Mouse (Mus musculus) CH12.LX (cell line): ENCODE measurements at regions not wholly inside any gene's neighbourhood (a gene's known extent, or its start where the extent isn't known, plus 50 kb on each side); places are given as distances from the start of the nearest gene placed in this dataset.

ENCODE experiments used
- DNase-seq: peaks from one replicate; pipeline ENCODE4 v3.0.0-alpha.2; 2013; ENCODE audit errors: extremely low read depth
- H3K27ac ChIP-seq: 2 replicates; pipeline ENCODE4 v1.5.1; 2012; ENCODE audit warnings: low read depth, mild to moderate bottlenecking, control low read depth, moderate library complexity; ENCODE audit not compliant: insufficient read depth
- H3K27me3 ChIP-seq: replicated peaks from 2 replicates; pipeline ENCODE3; 2012; ENCODE audit warnings: inconsistent platforms
- H3K36me3 ChIP-seq, 2 experiments: replicated peaks in 1 of 2; 2 replicates each; pipeline versions ENCODE3 to v1.6.1; 2012; ENCODE audit warnings: inconsistent platforms in 1 of 2, low read length in 1 of 2, mild to moderate bottlenecking in 1 of 2, mixed read lengths in 1 of 2, moderate library complexity in 1 of 2; ENCODE audit not compliant: control insufficient read depth in 1 of 2, insufficient read depth in 1 of 2
- H3K4me1 ChIP-seq, 2 experiments: 2 replicates each; pipeline ENCODE4 v1.6.1; 2012; ENCODE audit warnings: inconsistent platforms in 1 of 2, moderate library complexity in 1 of 2; ENCODE audit not compliant: insufficient read depth in 2 of 2, control insufficient read depth in 1 of 2
- H3K4me2 ChIP-seq: 2 replicates; pipeline ENCODE4 v1.6.1; 2012; ENCODE audit warnings: low read depth, mild to moderate bottlenecking, control low read depth; ENCODE audit not compliant: poor library complexity, insufficient read depth, severe bottlenecking
- H3K4me3 ChIP-seq, 3 experiments: fragments of 150-350 bp in 1 of 3; sonication (generic) in 1 of 3; replicated peaks in 1 of 3; 2 replicates each; pipeline versions ENCODE3 to v1.5.1; 2011 to 2012; ENCODE audit warnings: low read depth in 2 of 3, low read length in 2 of 3, mild to moderate bottlenecking in 2 of 3, moderate library complexity in 2 of 3, control low read depth in 1 of 3, improper control_type of control experiment in 1 of 3, inconsistent platforms in 1 of 3, mixed read lengths in 1 of 3; ENCODE audit not compliant: poor library complexity in 1 of 3
- H3K79me2 ChIP-seq: replicated peaks from 2 replicates; pipeline ENCODE4 v1.6.1; 2012; ENCODE audit warnings: mild to moderate bottlenecking, moderate library complexity; ENCODE audit not compliant: control insufficient read depth, poor library complexity, insufficient read depth, severe bottlenecking; ENCODE audit errors: extremely low read depth
- H3K9ac ChIP-seq: 2 replicates; pipeline ENCODE4 v1.6.1; 2012; ENCODE audit warnings: low read depth, mild to moderate bottlenecking, control low read depth, moderate library complexity; ENCODE audit not compliant: insufficient read depth
- H3K9me3 ChIP-seq: replicated peaks from 2 replicates; pipeline ENCODE3; 2012; ENCODE audit warnings: low read length, inconsistent platforms, mixed read lengths
- BHLHE40 ChIP-seq: IDR thresholded peaks from 2 replicates; pipeline ENCODE4 v1.6.1; 2011; ENCODE audit warnings: mild to moderate bottlenecking, low read depth, low read length, improper control_type of control experiment
- CHD2 ChIP-seq: IDR thresholded peaks from 2 replicates; pipeline ENCODE4 v1.6.1; 2011; ENCODE audit warnings: low read length, improper control_type of control experiment
- CTCF ChIP-seq, 2 experiments: IDR thresholded peaks in 1 of 2; conservative IDR thresholded peaks in 1 of 2; 2 replicates each; pipeline ENCODE4 v1.5.1; 2011 to 2012; ENCODE audit warnings: low read depth in 2 of 2, low read length in 2 of 2, improper control_type of control experiment in 1 of 2, inconsistent platforms in 1 of 2, mild to moderate bottlenecking in 1 of 2, moderate library complexity in 1 of 2
- E2F4 ChIP-seq: IDR thresholded peaks from 2 replicates; pipeline ENCODE4 v1.6.1; 2011; ENCODE audit warnings: low read depth, low read length, improper control_type of control experiment; ENCODE audit not compliant: insufficient replicate concordance
- ETS1 ChIP-seq: conservative IDR thresholded peaks from 2 replicates; pipeline ENCODE4 v1.6.1; 2012; ENCODE audit warnings: low read depth, mild to moderate bottlenecking, inconsistent platforms, low read length, improper control_type of control experiment, moderate library complexity
- IRF4 ChIP-seq: IDR thresholded peaks from 2 replicates; pipeline ENCODE4 v1.6.1; 2014; ENCODE audit warnings: low read depth, mild to moderate bottlenecking, inconsistent platforms, low read length, improper control_type of control experiment
- JUN ChIP-seq: IDR thresholded peaks from 2 replicates; pipeline ENCODE4 v1.6.1; 2011; ENCODE audit warnings: low read depth, mild to moderate bottlenecking, low read length, improper control_type of control experiment, moderate library complexity; ENCODE audit not compliant: insufficient read depth
- JUND ChIP-seq: conservative IDR thresholded peaks from 2 replicates; pipeline ENCODE4 v1.6.1; 2011; ENCODE audit warnings: low read depth, low read length, improper control_type of control experiment
- KAT2A ChIP-seq: IDR thresholded peaks from 2 replicates; pipeline ENCODE4 v1.6.1; 2012; ENCODE audit warnings: low read length, improper control_type of control experiment, inconsistent platforms; ENCODE audit not compliant: insufficient replicate concordance
- MAX ChIP-seq: IDR thresholded peaks from 2 replicates; pipeline ENCODE4 v1.6.1; 2011; ENCODE audit warnings: low read length, improper control_type of control experiment
- MEF2A ChIP-seq: IDR thresholded peaks from 2 replicates; pipeline ENCODE4 v1.6.1; 2014; ENCODE audit warnings: low read depth, mild to moderate bottlenecking, inconsistent platforms, low read length, improper control_type of control experiment, borderline replicate concordance
- MXI1 ChIP-seq: IDR thresholded peaks from 2 replicates; pipeline ENCODE4 v1.6.1; 2011; ENCODE audit warnings: mild to moderate bottlenecking, low read depth, low read length, improper control_type of control experiment
- NELFE ChIP-seq: IDR thresholded peaks from 2 replicates; pipeline ENCODE4 v1.6.1; 2011; ENCODE audit warnings: low read depth, low read length, improper control_type of control experiment
- PAX5 ChIP-seq: IDR thresholded peaks from 2 replicates; pipeline ENCODE4 v1.6.1; 2012; ENCODE audit warnings: low read length, inconsistent platforms, mixed read lengths
- POLR2A ChIP-seq: IDR thresholded peaks from 2 replicates; pipeline ENCODE4 v1.6.1; 2011; ENCODE audit warnings: low read depth, mild to moderate bottlenecking, improper control_type of control experiment, low read length
- RAD21 ChIP-seq: IDR thresholded peaks from 2 replicates; pipeline ENCODE4 v1.6.1; 2011; ENCODE audit warnings: low read depth, mild to moderate bottlenecking, low read length, improper control_type of control experiment, moderate library complexity
- SMC3 ChIP-seq: IDR thresholded peaks from 2 replicates; pipeline ENCODE4 v1.6.1; 2011; ENCODE audit warnings: low read depth, low read length, improper control_type of control experiment
- TCF12 ChIP-seq: IDR thresholded peaks from 2 replicates; pipeline ENCODE4 v1.6.1; 2014; ENCODE audit warnings: low read depth, mild to moderate bottlenecking, inconsistent platforms, low read length, improper control_type of control experiment
- UBTF ChIP-seq: IDR thresholded peaks from 2 replicates; pipeline ENCODE4 v1.6.1; 2012; ENCODE audit warnings: low read depth, mild to moderate bottlenecking, inconsistent platforms, low read length, improper control_type of control experiment, moderate library complexity
- USF1 ChIP-seq: IDR thresholded peaks from 2 replicates; pipeline ENCODE4 v1.6.1; 2014; ENCODE audit warnings: low read depth, mild to moderate bottlenecking, inconsistent platforms, low read length, improper control_type of control experiment
- USF2 ChIP-seq: conservative IDR thresholded peaks from 2 replicates; pipeline ENCODE4 v1.6.1; 2011; ENCODE audit warnings: low read depth, low read length, improper control_type of control experiment
- ZC3H11A ChIP-seq: IDR thresholded peaks from 2 replicates; pipeline ENCODE4 v1.6.1; 2012; ENCODE audit warnings: low read depth, mild to moderate bottlenecking, inconsistent platforms, low read length, improper control_type of control experiment
- ZKSCAN1 ChIP-seq: IDR thresholded peaks from 2 replicates; pipeline ENCODE4 v1.6.1; 2012; ENCODE audit warnings: low read depth, inconsistent platforms, low read length, improper control_type of control experiment, borderline replicate concordance
- ZMIZ1 ChIP-seq: IDR thresholded peaks from 2 replicates; pipeline ENCODE4 v1.6.1; 2012; ENCODE audit warnings: low read depth, mild to moderate bottlenecking, inconsistent platforms, low read length, improper control_type of control experiment
- ZNF384 ChIP-seq: IDR thresholded peaks from 2 replicates; pipeline ENCODE4 v1.6.1; 2012; ENCODE audit warnings: low read depth, low read length, improper control_type of control experiment, inconsistent platforms
- dilution Hi-C: fragments of 300-500 bp; cut with MboI; formaldehyde crosslinking; loops from 2 replicates; pipeline ENCODE4 v1.14.3; 2020; ENCODE audit warnings: low sequenced_read_pairs; ENCODE audit not compliant: extremely low pct_unique_long_range_greater_than_20kb, extremely low pct_ligation_motif_present
- in situ Hi-C: fragments of 300-500 bp; cut with MboI; formaldehyde crosslinking; loops from 3 replicates; pipeline ENCODE4 v1.14.3; 2019; ENCODE audit warnings: low sequenced_read_pairs, low pct_ligation_motif_present, low pct_unique_long_range_greater_than_20kb, mixed read lengths

GRCm38 (mm10) chrX:52699615-52700014 lies 85.9 kb upstream of the Gpc3 start:
- TF ChIP-seq KAT2A (no peak), ZC3H11A (no peak), JUND (peak; percentile 48; the same call in 1 of the 2 replicates), MEF2A (peak; percentile 15; the same call in 1 of the 2 replicates), JUN (peak; percentile 59), USF2 (no peak)
- H3K27ac ChIP-seq, result no peak overlapping the region
- H3K36me3 ChIP-seq, result no peaks in the 10 kb centered on the region
- no peak overlapping the region for H3K4me2 ChIP-seq
- H3K79me2 ChIP-seq, result no peaks in the 10 kb centered on the region
- dilution Hi-C loops, result no loop called here
- H3K4me1 ChIP-seq, result no peaks in the 10 kb centered on the region; a peak in 1 of 4 replicates
- no peaks in the 10 kb centered on the region for H3K9me3 ChIP-seq
- no peak overlapping the region for H3K4me3 ChIP-seq
- in situ Hi-C loops, result loop anchor here (25.0 kb wide), 1 partner anchor 237 kb away; no protein-coding TSS in a partner anchor
- H3K9ac ChIP-seq, result no peak overlapping the region
- DNase-seq, result peak; percentile 13
- H3K27me3 ChIP-seq, result no peaks in the 10 kb centered on the region

GRCm38 (mm10) chrX:52717495-52717894 lies 73.5 kb upstream of the Ccdc160 start:
- Histone ChIP-seq H3K4me2 (no peak overlapping the region), H3K27ac (no peak overlapping the region), H3K27me3 (no peaks in the 10 kb centered on the region), H3K79me2 (no peaks in the 10 kb centered on the region), H3K9ac (no peak overlapping the region), H3K4me3 (no peak overlapping the region), H3K36me3 (no peaks in the 10 kb centered on the region), H3K9me3 (no peaks in the 10 kb centered on the region), H3K4me1 (no peaks in the 10 kb centered on the region)
- DNase-seq, result no peak
- TF ChIP-seq RAD21 (peak; percentile 38), SMC3 (peak; percentile 21; the same call in 1 of the 2 replicates), CHD2 (no peak), E2F4 (no peak), CTCF (conservative IDR thresholded peaks at IDR 0.05 in 1 of 2, IDR thresholded peaks at IDR 0.05 in 1 of 2; ENCODE audit: low read depth in 2 of 2, low read length in 2 of 2) (peak in 1 of 2 experiments; percentile 63; a peak in 2 of 4 replicates), ZKSCAN1 (no peak)
- in situ Hi-C loops (loop anchor here (25.0 kb wide), 1 partner anchor 255 kb away; no protein-coding TSS in a partner anchor), dilution Hi-C loops (no loop called here)

GRCm38 (mm10) chrX:52738116-52738515 lies 52.9 kb upstream of the Ccdc160 start:
- no peaks in the 10 kb centered on the region for H3K79me2 ChIP-seq
- no peaks in the 10 kb centered on the region for H3K4me1 ChIP-seq
- dilution Hi-C loops, result no loop called here
- no peaks in the 10 kb centered on the region for H3K27me3 ChIP-seq
- H3K27ac ChIP-seq, result no peak overlapping the region
- no peak for TF ChIP-seq ZMIZ1
- TF ChIP-seq JUN, result no peak
- TF ChIP-seq BHLHE40, result no peak
- TF ChIP-seq IRF4, result no peak
- no peak for TF ChIP-seq PAX5
- TF ChIP-seq JUND, result no peak
- no peak for TF ChIP-seq CTCF (conservative IDR thresholded peaks at IDR 0.05 in 1 of 2, IDR thresholded peaks at IDR 0.05 in 1 of 2; ENCODE audit: low read depth in 2 of 2, low read length in 2 of 2)
- TF ChIP-seq NELFE, result no peak
- no peak for TF ChIP-seq MXI1
- TF ChIP-seq KAT2A, result no peak
- no peak for TF ChIP-seq ETS1
- TF ChIP-seq TCF12, result no peak
- no peak for TF ChIP-seq UBTF
- TF ChIP-seq ZKSCAN1, result no peak
- no peak for TF ChIP-seq MAX
- no peak for TF ChIP-seq ZNF384
- no peak for TF ChIP-seq POLR2A
- TF ChIP-seq USF1, result no peak
- TF ChIP-seq, all 38 proteins: peak for 0
- DNase-seq, result no peak
- Histone ChIP-seq H3K36me3 (no peaks in the 10 kb centered on the region), H3K9ac (no peak overlapping the region), H3K4me3 (no peak overlapping the region), H3K4me2 (no peak overlapping the region), H3K9me3 (no peaks in the 10 kb centered on the region)
- in situ Hi-C loops, result no loop called here
